Mouse (Mus musculus) monocyte, adult 59 days (primary cell): Measurements from ENCODE around the gene Aplp1. TPM values are rescaled to one million over a fixed set of nuclear protein-coding genes. Genes with fewer than 3 reads are reported as not detected.

Experiments
- total RNA-seq, 2 experiments: library from RNA; stranded (reverse); gene quantifications; one replicate each; pipeline ENCODE4 v1.2.4; 2023

Gene Aplp1
- total RNA-seq = 1 to 10 TPM in 1 of 2 experiments, under 1 TPM in 1; 0.81 to 1.6 TPM

GRCm38 (mm10) chr7:30444971-30445751 is at the start of gene Aplp1:
Gene Aplp1 (minus strand): TSS chr7:30445535.

GRCm38 (mm10) chr7:30493401-30493931 is 48.1 kb upstream of the Aplp1 start, which contains the start of gene Prodh2:
Gene Prodh2 (plus strand): TSS chr7:30493622.

GRCm38 (mm10) chr7:30457629-30458330 is 12.4 kb upstream of the Aplp1 start, which contains the start of the genes Kirrel2 and Nphs1:
Gene Kirrel2 (minus strand): TSS chr7:30457690.
Gene Nphs1 (plus strand): TSS chr7:30458315.

GRCm38 (mm10) chr7:30421175-30421889 is 24.0 kb downstream of the Aplp1 start, which contains the start of gene Nfkbid:
Gene Nfkbid (plus strand): TSS chr7:30421732.

GRCm38 (mm10) chr7:30419561-30420499 is 25.5 kb downstream of the Aplp1 start, which contains the start of gene Hcst:
Gene Hcst (minus strand): TSS chr7:30419854.

GRCm38 (mm10) chr7:30413596-30413995 is 31.7 kb downstream of the Aplp1 start, which contains the start of gene Tyrobp:
Gene Tyrobp (plus strand): TSS chr7:30413760.

Other genes with a start within 250 kb of the Aplp1 start
- 100 to 1,000 TPM; 298 to 315 TPM for gene Capns1, start 246.7 kb downstream of the Aplp1 start, total RNA-seq
- gene Polr2i, start 213.6 kb downstream of the Aplp1 start, total RNA-seq = 10 to 100 TPM; 47.9 to 57.5 TPM
- 10 to 100 TPM; 39.7 to 59.4 TPM for gene Tbcb, start 213.3 kb downstream of the Aplp1 start, total RNA-seq
- gene Ovol3, start 209.8 kb downstream of the Aplp1 start, total RNA-seq = not detected
- gene Thap8, start 165.4 kb downstream of the Aplp1 start, total RNA-seq = 1 to 10 TPM in 1 of 2 experiments, under 1 TPM in 1; 0.73 to 2.0 TPM
- 10 to 100 TPM; 16.7 to 20.0 TPM for gene Wdr62, start 165.1 kb downstream of the Aplp1 start, total RNA-seq
- gene Clip3, start 153.8 kb downstream of the Aplp1 start, total RNA-seq = under 1 TPM in 1 of 2 experiments, not detected in 1; 0.21 TPM
- 10 to 100 TPM; 30.8 to 31.4 TPM for gene Alkbh6, start 136.8 kb downstream of the Aplp1 start, total RNA-seq
- 1 to 10 TPM; 1.9 to 3.4 TPM for gene Syne4, start 130.7 kb downstream of the Aplp1 start, total RNA-seq
- gene E130208F15Rik, start 123.8 kb downstream of the Aplp1 start, total RNA-seq = 1 to 10 TPM; 3.8 to 4.6 TPM
- gene Sdhaf1, start 121.6 kb downstream of the Aplp1 start, total RNA-seq = 10 to 100 TPM; 15.3 to 15.4 TPM
- gene Lrfn3, start 82.8 kb downstream of the Aplp1 start, total RNA-seq = under 1 TPM in 1 of 2 experiments, not detected in 1; 0.21 TPM
- 1,000 to 10,000 TPM; 2,439 to 2,603 TPM for gene Tyrobp, start 31.8 kb downstream of the Aplp1 start, total RNA-seq
- gene Hcst, start 25.7 kb downstream of the Aplp1 start, total RNA-seq = 10 to 100 TPM; 45.6 to 46.9 TPM
- gene Nfkbid, start 23.8 kb downstream of the Aplp1 start, total RNA-seq = 100 to 1,000 TPM; 116 to 140 TPM
- gene Kirrel2, start 12.2 kb upstream of the Aplp1 start, total RNA-seq = not detected
- gene Nphs1, start 12.8 kb upstream of the Aplp1 start, total RNA-seq = not detected
- gene Prodh2, start 48.1 kb upstream of the Aplp1 start, total RNA-seq = not detected
- gene Arhgap33, start 89.5 kb upstream of the Aplp1 start, total RNA-seq = 1 to 10 TPM; 1.3 to 2.7 TPM
- 1 to 10 TPM; 2.1 to 3.2 TPM for gene Hspb6, start 106.6 kb upstream of the Aplp1 start, total RNA-seq
- 10 to 100 TPM in 1 of 2 experiments, 1 to 10 TPM in 1; 5.3 to 10.2 TPM for gene Proser3, start 106.8 kb upstream of the Aplp1 start, total RNA-seq
- 10 to 100 TPM; 31.9 to 38.0 TPM for gene Lin37, start 114.3 kb upstream of the Aplp1 start, total RNA-seq
- gene U2af1l4, start 117.8 kb upstream of the Aplp1 start, total RNA-seq = 10 to 100 TPM; 66.5 to 69.1 TPM
- 1 to 10 TPM; 7.5 to 7.7 TPM for gene Gm49396, start 117.8 kb upstream of the Aplp1 start, total RNA-seq
- gene Psenen, start 118.1 kb upstream of the Aplp1 start, total RNA-seq = 100 to 1,000 TPM; 138 to 143 TPM
- 1 to 10 TPM; 2.0 to 5.9 TPM for gene Igflr1, start 119.9 kb upstream of the Aplp1 start, total RNA-seq
- 10 to 100 TPM; 68.9 to 78.9 TPM for gene Kmt2b, start 143.2 kb upstream of the Aplp1 start, total RNA-seq
- 1 to 10 TPM in 1 of 2 experiments, under 1 TPM in 1; 0.66 to 3.2 TPM for gene Zbtb32, start 153.4 kb upstream of the Aplp1 start, total RNA-seq
- not detected for gene Upk1a, start 167.3 kb upstream of the Aplp1 start, total RNA-seq
- gene Cox6b1, start 180.6 kb upstream of the Aplp1 start, total RNA-seq = 100 to 1,000 TPM; 279 to 306 TPM
- not detected for gene Etv2, start 190.3 kb upstream of the Aplp1 start, total RNA-seq
- 100 to 1,000 TPM in 1 of 2 experiments, 10 to 100 TPM in 1; 92.9 to 103 TPM for gene Rbm42, start 204.8 kb upstream of the Aplp1 start, total RNA-seq
- gene Haus5, start 219.5 kb upstream of the Aplp1 start, total RNA-seq = 10 to 100 TPM in 1 of 2 experiments, 1 to 10 TPM in 1; 9.9 to 12.1 TPM
- not detected for gene Pmis2, start 226.1 kb upstream of the Aplp1 start, total RNA-seq